Mouse (Mus musculus) c-Kit-negative CD71-positive TER-119-positive erythroid progenitor cells, embryonic 14.5 days (primary cell): Measurements from ENCODE around the gene Omp.

Experiments
- DNase-seq: peaks from one replicate; pipeline ENCODE4 v3.0.0-alpha.2; 2013; ENCODE audit warnings: low read depth, low spot score

Gene Omp

GRCm38 (mm10) chr7:98142247-98142646, 3.1 kb downstream of the Omp start:
- no peak for DNase-seq

GRCm38 (mm10) chr7:98141206-98141605, 4.1 kb downstream of the Omp start:
- DNase-seq: no peak

- DNase-seq: no peak
Observed at GRCm38 (mm10) chr7:98140597-98140996, 4.7 kb downstream of the Omp start.

GRCm38 (mm10) chr7:98139216-98139615, 6.1 kb downstream of the Omp start:
- DNase-seq: no peak

GRCm38 (mm10) chr7:98137995-98138394, 7.3 kb downstream of the Omp start:
- DNase-seq: no peak

GRCm38 (mm10) chr7:98137583-98137982, 7.7 kb downstream of the Omp start:
- no peak for DNase-seq

GRCm38 (mm10) chr7:98131751-98132150, 13.6 kb downstream of the Omp start:
- no peak for DNase-seq

- peak; percentile 39 for DNase-seq
Observed at GRCm38 (mm10) chr7:98125473-98125872, 19.8 kb downstream of the Omp start.

- DNase-seq: no peak
Observed at GRCm38 (mm10) chr7:98124701-98125100, 20.6 kb downstream of the Omp start.

GRCm38 (mm10) chr7:98121673-98122072, 23.6 kb downstream of the Omp start:
- no peak for DNase-seq

- no peak for DNase-seq
Observed at GRCm38 (mm10) chr7:98121241-98121640, 24.1 kb downstream of the Omp start.

GRCm38 (mm10) chr7:98120325-98120724, 25.0 kb downstream of the Omp start:
- DNase-seq: peak; percentile 36

- DNase-seq: no peak
Observed at GRCm38 (mm10) chr7:98119961-98120232, 25.4 kb downstream of the Omp start.

- no peak for DNase-seq
Observed at GRCm38 (mm10) chr7:98119179-98119960, 25.9 kb downstream of the Omp start, which contains the start of gene Myo7a. TSS of gene Myo7a (minus strand) at chr7:98119524.

- DNase-seq: no peak
Observed at GRCm38 (mm10) chr7:98117012-98117660, 28.2 kb downstream of the Omp start.

GRCm38 (mm10) chr7:98114656-98115055, 30.6 kb downstream of the Omp start:
- no peak for DNase-seq

- no peak for DNase-seq
Observed at GRCm38 (mm10) chr7:98111233-98111632, 34.1 kb downstream of the Omp start.

- DNase-seq: no peak
Observed at GRCm38 (mm10) chr7:98109771-98110170, 35.5 kb downstream of the Omp start.

GRCm38 (mm10) chr7:98108636-98109430, 36.5 kb downstream of the Omp start:
- no peak for DNase-seq

GRCm38 (mm10) chr7:98106272-98106671, 39.0 kb downstream of the Omp start:
- DNase-seq: no peak

GRCm38 (mm10) chr7:98104481-98105435, 40.5 kb downstream of the Omp start:
- no peak for DNase-seq
